Mouse (Mus musculus) cortical plate, adult 2 months (tissue): ENCODE results near the gene Gm20823.
"Not testable (repeated sequence)": the region's sequence is repeated elsewhere in the genome, so short reads cannot be mapped to it uniquely, and the experiment has no call there.

Source experiments
- CTCF ChIP-seq: fragments of 200-500 bp; IDR thresholded peaks from 2 replicates; pipeline ENCODE4 v1.5.1; 2011; ENCODE audit warnings: mild to moderate bottlenecking, control low read depth, low read length; ENCODE audit not compliant: insufficient read depth; ENCODE audit errors: extremely low read depth
- POLR2A ChIP-seq: fragments of 200-500 bp; IDR thresholded peaks from 2 replicates; pipeline ENCODE4 v1.6.1; 2011; ENCODE audit warnings: mild to moderate bottlenecking, low read length, control low read depth; ENCODE audit not compliant: insufficient read depth; ENCODE audit errors: extremely low read depth

- not testable (repeated sequence) for TF ChIP-seq CTCF, POLR2A
Measured at GRCm38 (mm10) chrY:62464745-62465144, at the start of gene Gm20823.
